Mouse (Mus musculus) cortical plate, adult 2 months (tissue): ENCODE results near the gene Leng8.

Source experiments
- CTCF ChIP-seq: fragments of 200-500 bp; IDR thresholded peaks from 2 replicates; pipeline ENCODE4 v1.5.1; 2011; ENCODE audit warnings: mild to moderate bottlenecking, control low read depth, low read length; ENCODE audit not compliant: insufficient read depth; ENCODE audit errors: extremely low read depth
- POLR2A ChIP-seq: fragments of 200-500 bp; IDR thresholded peaks from 2 replicates; pipeline ENCODE4 v1.6.1; 2011; ENCODE audit warnings: mild to moderate bottlenecking, low read length, control low read depth; ENCODE audit not compliant: insufficient read depth; ENCODE audit errors: extremely low read depth

DNA sequence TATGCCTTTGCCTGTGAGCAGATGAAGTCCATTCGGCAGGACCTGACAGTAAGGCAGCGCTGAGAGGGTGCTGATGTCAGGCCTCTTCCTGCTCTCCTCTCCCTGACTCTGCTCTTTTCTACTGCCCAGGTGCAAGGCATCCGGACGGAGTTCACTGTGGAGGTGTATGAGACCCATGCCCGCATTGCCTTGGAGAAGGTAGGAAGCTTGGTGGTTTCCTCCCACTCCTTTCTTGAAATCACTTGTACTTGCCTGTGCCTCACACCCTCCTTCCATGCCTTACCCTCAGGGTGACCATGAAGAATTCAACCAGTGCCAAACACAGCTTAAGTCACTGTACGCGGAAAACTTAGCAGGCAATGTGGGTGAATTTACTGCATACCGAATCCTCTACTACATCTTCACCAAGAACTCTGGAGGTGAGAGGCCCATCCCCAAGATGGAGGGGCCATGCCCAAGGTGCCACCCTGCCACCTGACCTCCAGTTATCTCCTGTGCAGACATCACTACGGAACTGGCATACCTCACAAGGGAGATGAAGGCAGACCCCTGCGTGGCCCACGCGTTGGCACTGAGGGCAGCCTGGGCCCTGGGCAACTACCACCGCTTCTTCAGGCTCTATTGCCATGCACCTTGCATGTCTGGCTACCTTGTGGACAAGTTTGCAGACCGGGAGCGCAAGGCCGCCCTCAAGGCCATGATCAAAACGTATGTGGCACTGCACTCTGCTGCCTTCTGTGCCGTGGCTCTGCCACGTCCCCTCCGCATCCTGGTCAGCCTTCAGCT, 8.1 kb downstream of the Leng8 start:
- no peak for TF ChIP-seq POLR2A
- TF ChIP-seq CTCF = no peak
